Mouse (Mus musculus) gastrocnemius, adult 8-10 months (tissue): ENCODE measurements around the gene Arpc1b. TPM values are rescaled to one million over a fixed set of nuclear protein-coding genes. Genes with fewer than 3 reads are reported as not detected.
"Not testable (repeated sequence)": the region's sequence is repeated elsewhere in the genome, so short reads cannot be mapped to it uniquely, and the experiment has no call there.

Experiments
- DNase-seq, 2 experiments: peaks; one replicate each; pipeline ENCODE4 v3.0.0; 2022; ENCODE audit warnings: low spot score in 2 of 2
- total RNA-seq, 4 experiments: library from RNA; stranded (reverse); gene quantifications; 2 replicates each; pipeline ENCODE4 v1.2.4; 2022

Arpc1b gene
- total RNA-seq, 4 experiments from 2014 or later, result 17.1 to 25.0 (median 18.7) TPM

DNA sequence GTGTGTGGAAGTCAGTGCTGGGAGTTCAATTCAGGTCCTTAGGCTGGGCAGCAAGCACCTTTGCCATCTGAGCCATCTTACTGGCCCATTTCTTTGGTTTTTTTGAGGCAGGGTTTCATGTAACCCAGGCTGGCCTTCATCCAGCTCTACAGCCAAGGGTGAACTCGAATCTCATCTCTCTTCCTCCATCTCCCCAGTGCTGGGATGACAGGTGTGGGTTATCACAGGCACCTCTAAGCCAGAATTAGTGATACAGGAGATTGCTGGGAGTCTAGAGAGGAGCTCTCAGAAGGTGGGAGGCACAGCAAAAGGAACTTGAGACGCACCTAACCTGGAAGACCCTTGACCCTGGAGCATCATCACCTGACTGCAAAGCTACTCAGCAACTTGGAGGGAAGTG is 599 bp upstream of the Arpc1b start:
- no peak for DNase-seq

DNA sequence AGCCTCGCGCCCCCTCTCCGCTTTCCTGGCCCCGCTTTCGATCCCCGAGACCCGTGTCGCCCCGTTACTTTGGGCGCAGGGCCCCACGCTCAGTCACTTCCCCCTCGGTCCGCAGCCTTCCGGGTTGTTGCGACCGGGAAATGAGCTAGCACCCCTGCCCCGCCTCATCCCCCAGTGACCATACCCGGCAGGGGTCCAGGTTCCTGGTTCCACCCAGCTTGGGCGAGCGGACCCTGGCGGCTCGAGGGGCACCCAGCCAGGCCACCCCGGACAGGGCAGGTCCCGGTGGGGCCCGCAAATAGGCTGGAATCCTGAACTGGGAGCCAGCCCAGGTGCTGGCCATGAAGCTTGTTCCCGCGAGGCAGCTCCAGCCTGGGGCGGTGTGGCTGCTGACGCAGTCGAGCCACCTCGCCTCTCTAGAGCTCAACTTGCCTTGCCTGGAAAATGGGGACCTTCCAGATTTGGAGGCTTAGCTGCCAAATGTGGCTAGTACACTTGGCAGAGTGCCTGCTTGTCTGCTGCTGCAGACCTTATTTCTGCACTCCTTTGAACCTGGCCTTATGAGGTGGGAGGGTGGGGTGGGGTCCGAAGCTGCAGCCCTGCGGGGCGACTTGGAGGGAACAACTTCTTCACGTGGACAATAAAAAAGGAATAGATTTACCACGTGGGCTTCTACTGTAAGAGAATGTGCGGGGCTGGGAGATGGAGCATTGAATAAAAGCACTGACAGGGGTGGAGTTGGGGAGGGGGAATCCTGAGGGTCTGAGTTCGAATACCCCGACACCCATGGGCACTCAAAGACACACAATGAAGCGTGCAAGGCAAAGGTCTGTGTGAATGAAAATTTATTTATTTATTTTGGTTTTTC is 825 bp downstream of the Arpc1b start:
- peak; percentile 31 to 63 for DNase-seq

DNA sequence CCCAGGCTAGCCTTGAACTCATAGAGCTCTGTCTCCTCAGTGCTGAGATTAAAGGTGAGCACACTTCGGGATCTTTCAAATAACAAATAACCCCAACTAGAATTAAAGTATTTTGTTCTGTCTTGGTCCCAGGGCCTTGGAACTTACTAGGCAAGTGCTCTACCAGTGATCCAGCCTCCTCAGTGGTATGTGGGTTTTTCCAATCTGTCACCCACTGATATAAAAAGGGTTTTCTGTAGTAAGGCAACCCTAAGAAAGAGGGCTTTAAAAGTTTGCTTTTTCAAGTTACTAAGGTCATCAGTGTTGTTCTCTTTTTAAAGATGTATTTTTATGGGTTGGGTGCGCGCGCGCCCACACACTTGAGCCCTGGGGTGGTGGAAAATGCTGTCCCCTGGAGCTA is 1.7 kb downstream of the Arpc1b start:
- DNase-seq, result no peak

GRCm38 (mm10) chr5:145116316-145116715 is 2.3 kb downstream of the Arpc1b start:
- peak; percentile 36 to 57 for DNase-seq

DNA sequence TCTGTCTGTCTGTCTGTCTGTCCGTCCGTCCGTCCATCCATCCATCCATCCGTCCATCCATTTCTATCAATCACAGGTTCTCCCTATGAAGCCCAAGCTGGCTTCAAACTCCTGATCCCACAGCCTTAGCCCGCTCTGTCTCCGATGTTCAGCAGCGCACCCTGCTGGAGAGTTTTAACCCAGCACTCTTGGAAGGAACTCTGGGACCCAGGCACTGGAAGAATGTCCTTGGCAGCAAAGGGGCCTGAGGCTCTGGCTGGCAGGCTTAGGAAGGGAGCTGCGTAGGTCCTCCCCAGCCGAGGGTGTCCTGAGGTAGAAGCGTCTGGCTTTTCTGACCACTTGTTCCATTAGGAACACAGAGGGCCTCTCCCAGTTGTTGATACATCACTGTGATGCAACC is 2.9 kb downstream of the Arpc1b start:
- DNase-seq, result peak; percentile 49 to 53

- no peak for DNase-seq
Measured at GRCm38 (mm10) chr5:145118005-145118404, 4.0 kb downstream of the Arpc1b start.

DNA sequence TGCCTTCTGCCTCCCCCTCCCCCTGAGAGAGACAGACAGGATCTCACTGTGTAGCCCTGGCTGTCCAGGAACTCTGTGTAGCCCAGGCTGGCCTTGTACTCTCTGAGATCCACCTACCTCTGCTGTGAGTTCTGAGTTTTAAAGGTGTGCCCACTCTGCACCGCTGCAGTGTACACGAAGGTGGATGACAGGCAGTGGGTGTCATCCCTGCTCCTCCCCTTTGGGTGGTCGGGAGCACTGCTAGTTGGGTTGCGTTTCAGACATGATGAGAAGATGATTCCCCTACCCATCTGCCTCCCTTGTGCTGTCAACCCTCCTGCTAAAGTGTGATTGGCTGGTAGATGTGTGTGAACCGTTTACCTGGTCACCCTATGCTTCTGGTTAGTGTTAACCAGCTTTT is 4.4 kb downstream of the Arpc1b start:
- DNase-seq, result no peak

DNA sequence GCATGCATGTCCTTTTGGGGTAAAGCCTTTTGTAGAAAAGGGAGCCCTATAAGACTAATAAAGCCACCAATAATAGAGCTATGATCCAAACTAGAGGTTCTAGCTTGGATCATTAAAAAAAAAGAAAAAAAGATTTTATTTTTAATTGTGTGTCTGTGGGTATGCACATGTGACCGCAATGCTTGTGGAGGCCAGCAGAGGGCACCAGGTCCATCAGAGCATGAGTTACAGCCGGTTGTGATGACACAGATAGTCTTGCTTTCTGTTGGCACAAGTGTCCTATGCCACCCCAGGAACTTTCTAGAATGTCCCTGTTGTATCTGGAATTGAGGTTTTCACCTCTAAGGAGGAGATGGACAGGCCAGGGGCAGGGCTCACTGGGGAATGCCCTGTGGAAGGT is 5.4 kb downstream of the Arpc1b start:
- no peak for DNase-seq

DNA sequence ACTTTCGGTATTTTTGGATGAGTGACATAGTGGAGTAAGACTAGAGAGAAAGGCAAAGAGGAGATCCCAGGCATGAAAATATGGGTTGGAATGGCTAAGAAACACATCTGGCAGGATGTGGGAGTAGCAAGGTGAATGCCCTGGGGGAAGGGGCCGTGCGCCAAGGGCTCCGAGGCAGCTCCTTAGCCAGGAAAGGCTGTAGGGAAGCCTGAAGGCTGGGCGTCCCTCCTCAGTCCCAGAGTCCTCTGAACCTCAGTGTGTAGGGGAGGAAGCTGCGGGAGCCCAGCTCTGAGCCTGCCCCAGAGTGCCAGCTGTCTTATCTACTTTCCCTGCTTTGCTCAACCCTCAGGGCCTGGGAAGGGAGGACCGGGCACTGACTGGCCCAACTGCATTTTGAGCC is 6.9 kb downstream of the Arpc1b start:
- DNase-seq, result no peak

DNA sequence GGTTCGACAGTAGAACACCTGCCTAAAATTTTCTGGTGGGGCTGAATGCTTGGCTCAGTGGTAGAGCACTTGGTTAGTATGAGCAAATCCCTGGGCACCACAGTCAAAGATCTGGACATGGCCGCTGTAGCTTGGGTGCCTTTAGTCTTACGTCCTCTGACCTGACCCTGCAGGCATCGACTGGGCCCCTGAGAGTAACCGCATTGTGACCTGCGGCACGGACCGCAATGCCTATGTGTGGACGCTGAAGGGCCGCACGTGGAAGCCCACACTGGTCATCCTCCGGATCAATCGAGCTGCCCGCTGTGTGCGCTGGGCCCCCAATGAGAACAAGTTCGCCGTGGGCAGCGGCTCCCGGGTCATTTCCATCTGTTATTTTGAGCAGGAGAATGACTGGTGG is 9.4 kb downstream of the Arpc1b start:
- no peak for DNase-seq

DNA sequence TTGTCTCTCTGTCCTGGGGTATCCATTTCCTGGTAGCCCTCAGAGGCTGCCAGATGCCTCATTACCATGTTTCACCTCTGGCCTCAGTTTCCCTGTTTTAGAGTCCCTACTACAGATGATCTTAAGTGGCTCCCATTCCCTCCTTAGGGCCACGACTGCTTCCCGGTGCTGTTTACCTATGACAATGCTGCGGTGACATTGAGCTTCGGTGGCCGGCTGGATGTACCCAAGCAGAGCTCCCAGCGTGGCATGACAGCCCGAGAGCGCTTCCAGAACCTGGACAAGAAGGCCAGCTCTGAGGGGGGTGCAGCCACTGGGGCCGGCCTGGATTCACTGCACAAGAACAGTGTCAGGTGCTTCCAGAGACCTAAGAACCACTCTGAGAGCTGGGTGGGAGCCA is 12.6 kb downstream of the Arpc1b start:
- DNase-seq, result no peak

GRCm38 (mm10) chr5:145129124-145129523 is 15.1 kb downstream of the Arpc1b start:
- DNase-seq, result no peak

DNA sequence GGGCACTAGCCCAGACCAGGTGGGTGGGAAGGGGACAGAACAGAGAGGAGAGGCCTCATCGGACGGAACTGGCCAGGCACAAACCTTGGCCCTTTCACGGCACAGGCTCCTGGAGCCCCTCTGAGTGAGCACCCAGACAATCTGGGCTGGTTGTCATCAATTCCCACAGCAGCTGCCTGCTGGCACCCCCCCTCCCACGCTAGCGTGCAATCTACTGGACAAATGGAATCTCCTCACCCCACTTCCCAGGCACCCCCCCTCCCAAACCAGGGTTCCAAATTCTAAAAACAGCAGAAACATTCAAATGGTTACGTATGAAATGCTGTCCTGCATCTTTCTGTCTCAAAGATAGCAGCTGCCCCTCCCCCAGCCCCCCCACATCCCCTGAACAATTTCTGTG is 15.8 kb downstream of the Arpc1b start:
- not testable (repeated sequence) for DNase-seq

DNA sequence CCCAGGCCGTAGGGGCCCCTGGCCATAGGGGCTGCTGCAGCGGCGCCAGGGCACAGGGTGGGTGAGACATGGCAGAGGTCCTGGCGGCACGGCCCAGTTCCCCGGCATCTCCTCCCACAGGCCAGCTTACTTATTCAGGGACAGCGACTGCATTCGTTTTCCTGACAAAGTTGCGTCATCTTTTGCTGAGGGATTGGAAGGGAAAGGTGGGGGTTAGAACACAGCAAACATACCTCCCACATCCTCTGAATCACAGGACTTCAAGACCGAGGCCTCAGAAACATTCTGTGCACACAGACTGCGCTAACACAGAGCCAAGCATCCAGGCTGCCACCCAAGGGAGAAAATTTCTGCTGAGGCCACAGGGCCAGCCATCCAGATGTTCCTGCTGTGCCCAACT is 16.2 kb downstream of the Arpc1b start:
- no peak for DNase-seq

GRCm38 (mm10) chr5:145130995-145131394 is 17.0 kb downstream of the Arpc1b start:
- DNase-seq, result no peak

DNA sequence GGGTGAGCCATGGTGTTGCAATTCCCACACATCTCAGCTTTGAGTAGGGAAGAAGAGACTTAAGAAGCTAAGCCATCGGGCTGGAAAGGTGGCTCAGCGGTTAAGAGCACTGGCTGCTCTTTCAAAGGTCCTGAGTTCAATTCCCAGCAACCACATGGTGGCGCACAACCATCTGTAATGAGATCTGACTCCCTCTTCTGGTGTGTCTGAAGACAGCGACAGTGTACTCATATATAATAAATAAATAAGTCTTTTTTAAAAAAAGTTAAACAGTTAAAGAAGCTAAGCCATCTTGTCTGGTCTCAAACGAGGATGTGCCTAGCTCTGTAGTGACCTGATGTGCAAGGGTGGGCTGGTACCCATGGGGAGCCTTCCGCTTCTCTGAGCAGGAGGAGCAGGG is 19.3 kb downstream of the Arpc1b start:
- not testable (repeated sequence) for DNase-seq

GRCm38 (mm10) chr5:145138836-145139235 is 24.8 kb downstream of the Arpc1b start:
- DNase-seq, result no peak

DNA sequence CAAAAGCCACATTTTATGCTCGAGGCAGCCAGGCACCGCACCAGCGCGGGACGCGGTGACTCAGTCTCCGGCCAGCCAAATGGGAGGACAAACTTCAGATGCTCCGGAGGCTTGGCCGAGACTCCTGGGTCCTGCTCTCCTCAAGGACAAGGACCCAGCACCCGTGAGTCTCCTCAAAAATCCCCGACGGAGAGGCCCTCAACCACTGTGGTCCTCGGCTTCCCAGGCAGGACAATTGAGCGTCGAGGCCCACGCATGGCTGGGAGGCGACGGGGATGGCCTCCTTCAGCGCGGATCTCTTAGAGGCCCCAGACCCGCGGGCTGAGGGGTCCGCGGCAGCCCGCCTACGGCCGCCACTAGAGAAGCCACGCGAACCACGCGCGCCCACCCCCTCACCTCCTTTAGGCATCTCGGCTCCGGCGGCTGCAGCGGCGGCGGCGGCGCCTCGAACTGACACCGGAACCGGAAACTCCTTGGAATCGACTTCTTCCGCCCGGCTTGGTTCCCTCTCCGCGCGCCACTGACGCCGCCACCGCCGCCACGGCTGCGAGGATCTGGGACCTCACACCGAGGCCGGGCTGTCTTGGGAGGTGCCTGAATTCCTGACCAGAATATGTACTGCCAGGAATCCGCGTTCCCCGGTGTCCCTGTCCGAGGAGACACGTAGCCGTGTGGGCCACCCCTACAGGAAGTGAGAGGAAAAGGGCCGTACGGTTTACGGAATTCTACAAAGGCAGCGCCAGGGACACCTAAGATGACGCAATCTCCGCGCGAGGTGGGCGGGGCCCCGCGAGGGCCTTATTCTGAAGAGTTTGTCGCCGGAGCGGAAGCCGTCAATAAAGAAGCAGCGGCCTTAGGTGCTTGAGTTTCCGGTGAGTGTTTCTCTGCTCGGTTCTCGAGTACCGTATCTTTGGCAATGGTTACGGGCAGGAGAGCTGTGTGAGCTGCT is 25.8 kb downstream of the Arpc1b start, which contains the start of the genes Pdap1 and Bud31:
Pdap1 (minus strand) TSS at position 668 of the 949 bp plus-strand sequence.
Bud31 (plus strand) TSS at position 792 of the 949 bp plus-strand sequence.
- DNase-seq, result peak; percentile 91

DNA sequence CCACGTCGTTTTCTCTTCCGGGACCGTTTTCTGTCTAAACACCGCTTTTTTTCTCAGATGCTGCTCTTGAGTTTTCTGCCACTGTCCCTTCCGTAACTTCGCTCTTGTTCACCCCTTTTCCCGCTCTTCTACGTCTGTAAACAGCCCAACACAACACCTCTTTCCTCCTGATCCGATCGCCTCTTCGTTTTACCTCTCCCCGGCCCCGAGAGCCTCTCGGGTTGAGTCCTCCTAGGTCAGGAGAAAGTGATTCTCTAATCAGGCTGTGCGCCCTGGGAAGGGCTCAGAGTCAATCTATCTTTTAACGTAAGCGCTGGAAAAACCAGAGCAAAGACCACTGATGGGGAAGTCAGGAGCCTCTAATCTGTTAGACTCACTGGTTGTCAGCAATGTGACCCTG is 26.6 kb downstream of the Arpc1b start:
- DNase-seq, result no peak

GRCm38 (mm10) chr5:145147748-145148147 is 33.7 kb downstream of the Arpc1b start:
- no peak for DNase-seq

GRCm38 (mm10) chr5:145149294-145149693 is 35.3 kb downstream of the Arpc1b start:
- DNase-seq, result no peak

DNA sequence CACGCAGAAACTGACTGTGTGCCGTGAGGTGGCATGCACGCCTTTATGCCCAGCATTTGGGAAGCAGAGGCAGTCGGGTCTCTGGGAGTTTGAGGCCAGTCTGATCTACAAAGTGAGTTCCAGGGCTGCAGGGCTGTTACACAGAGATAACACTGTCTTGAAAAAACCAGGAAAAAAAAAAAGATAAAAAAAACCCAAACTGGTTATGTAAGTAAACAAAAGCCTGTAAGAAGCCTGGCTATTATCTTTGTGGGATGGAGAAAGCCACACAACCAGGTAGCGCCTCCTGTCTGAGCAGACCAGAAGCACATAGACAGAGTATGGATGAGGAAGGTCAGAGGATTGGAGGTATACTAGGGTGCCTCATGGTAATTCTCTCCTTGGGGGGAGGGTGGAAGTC is 38.7 kb downstream of the Arpc1b start:
- no peak for DNase-seq
